Mouse (Mus musculus) liver, embryonic 12.5 days (tissue): ENCODE measurements around the gene Fam155a. TPM values are rescaled to one million over a fixed set of nuclear protein-coding genes. Genes with fewer than 3 reads are reported as not detected.

Source experiments
- ATAC-seq: fragments of 200-750 bp; cut with Nextera tagmentation; 2 replicates; pipeline ENCODE4 v1.8.0; 2017; ENCODE audit warnings: moderate number of reproducible peaks, mild to moderate bottlenecking, moderate library complexity
- H3K27ac ChIP-seq: fragments of 300-500 bp; sonication (generic); 2 replicates; pipeline ENCODE4 v1.5.1; 2016; ENCODE audit warnings: mild to moderate bottlenecking
- H3K27me3 ChIP-seq: fragments of 300-500 bp; sonication (generic); replicated peaks from 2 replicates; pipeline ENCODE4 v1.6.1; 2016; ENCODE audit warnings: mild to moderate bottlenecking, moderate library complexity
- H3K36me3 ChIP-seq: fragments of 300-500 bp; sonication (generic); 2 replicates; pipeline ENCODE4 v1.6.1; 2016; ENCODE audit warnings: mild to moderate bottlenecking, moderate library complexity
- H3K4me1 ChIP-seq: fragments of 300-500 bp; sonication (generic); 2 replicates; pipeline ENCODE4 v1.6.1; 2016
- H3K4me2 ChIP-seq: fragments of 300-500 bp; sonication (generic); 2 replicates; pipeline ENCODE4 v1.6.1; 2016; ENCODE audit warnings: mild to moderate bottlenecking, moderate library complexity
- H3K4me3 ChIP-seq: fragments of 300-500 bp; sonication (generic); 2 replicates; pipeline ENCODE4 v1.5.1; 2016; ENCODE audit warnings: mild to moderate bottlenecking, moderate library complexity
- H3K9ac ChIP-seq: fragments of 300-500 bp; sonication (generic); 2 replicates; pipeline ENCODE4 v1.6.1; 2016; ENCODE audit warnings: mild to moderate bottlenecking, moderate library complexity
- H3K9me3 ChIP-seq: fragments of 300-500 bp; sonication (generic); replicated peaks from 2 replicates; pipeline ENCODE4 v1.6.1; 2016; ENCODE audit warnings: mild to moderate bottlenecking, moderate library complexity
- WGBS: fragments of 180-500 bp; shearing (Covaris S2); methylation state at CpG from one replicate; pipeline ENCODE4 v1.1.7; 2016; ENCODE audit not compliant: insufficient replicate concordance; 5-methylcytosine and 5-hydroxymethylcytosine counted together
- polyA plus RNA-seq: library from polyadenylated mRNA; unstranded; fragments of >200 nt; fragmentation: Nextera tagmentation; extraction: Ambion mirVana; gene quantifications from 2 replicates; pipeline ENCODE4 v1.2.1, GENCODE M21; 2016

Fam155a gene
- polyA plus RNA-seq, 1 experiment from 2014 or later = 0.12 TPM

DNA sequence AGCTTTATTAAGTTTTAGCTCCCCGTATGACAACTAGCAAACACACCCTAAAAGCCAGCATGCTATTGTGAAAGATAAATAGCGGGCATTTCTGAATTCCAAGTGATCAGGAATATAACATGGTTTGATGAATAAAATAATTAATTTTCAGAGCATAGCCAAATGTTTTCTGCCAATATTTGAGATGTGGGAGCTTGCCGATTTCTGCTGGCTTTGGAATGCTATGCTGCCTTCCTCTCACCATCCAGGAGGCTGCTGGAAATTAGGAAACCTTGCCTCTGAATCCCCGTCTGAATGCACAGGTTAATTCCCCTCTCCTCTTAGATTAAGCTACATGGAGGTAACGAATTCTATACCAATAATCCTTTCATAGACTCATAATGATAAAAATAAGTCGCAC, 116.1 kb downstream of the Fam155a start:
- ATAC-seq = no peak
- 66% methylated on average over 6 of the region's 6 CpGs for WGBS

DNA sequence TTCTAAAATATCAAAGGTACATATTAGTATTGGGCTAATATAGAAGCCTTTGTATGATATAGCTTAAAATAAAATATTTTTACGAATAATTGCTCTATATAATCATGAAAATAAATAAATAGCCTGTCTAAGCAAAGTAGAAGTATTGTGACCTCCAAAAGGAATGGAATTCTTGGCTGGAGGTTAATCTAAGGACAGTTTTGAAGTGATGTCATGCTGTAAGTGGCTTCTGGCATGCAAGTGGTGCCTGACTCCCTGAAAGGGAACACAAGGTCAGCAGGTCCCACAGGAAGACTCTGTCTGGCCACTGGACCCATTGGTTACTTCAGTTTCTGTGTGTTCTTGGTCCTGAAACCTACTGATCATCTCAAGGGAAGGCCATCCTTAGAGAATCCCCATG, 117.3 kb downstream of the Fam155a start:
- no peak for ATAC-seq
- no peaks in the 10 kb centered on the region for H3K9me3 ChIP-seq
- no peak overlapping the region for H3K4me2 ChIP-seq
- H3K9ac ChIP-seq = no peak overlapping the region
- no peaks in the 10 kb centered on the region for H3K36me3 ChIP-seq
- WGBS = 18% methylated on average over 1 of the region's 1 CpGs
- H3K27me3 ChIP-seq = no peaks in the 10 kb centered on the region
- no peak overlapping the region for H3K4me3 ChIP-seq
- no peak overlapping the region for H3K27ac ChIP-seq
- H3K4me1 ChIP-seq = no peaks in the 10 kb centered on the region

More for the DNA sequence above, 116.1 kb downstream of the Fam155a start:
- Histone ChIP-seq H3K9me3 (no peaks in the 10 kb centered on the region), H3K9ac (no peak overlapping the region), H3K27ac (no peak overlapping the region), H3K4me1 (no peaks in the 10 kb centered on the region), H3K27me3 (no peaks in the 10 kb centered on the region), H3K4me3 (no peak overlapping the region), H3K4me2 (no peak overlapping the region), H3K36me3 (no peaks in the 10 kb centered on the region)

GRCm38 (mm10) chr8:9638162-9638561, 132.8 kb downstream of the Fam155a start:
- Histone ChIP-seq H3K27me3 (no peaks in the 10 kb centered on the region), H3K36me3 (no peaks in the 10 kb centered on the region), H3K4me1 (no peaks in the 10 kb centered on the region), H3K27ac (no peak overlapping the region), H3K4me3 (no peak overlapping the region), H3K9ac (no peak overlapping the region), H3K4me2 (no peak overlapping the region), H3K9me3 (no peaks in the 10 kb centered on the region)
- ATAC-seq = no peak
- WGBS = 49% methylated on average over 2 of the region's 2 CpGs

GRCm38 (mm10) chr8:9635240-9635639, 135.7 kb downstream of the Fam155a start:
- Histone ChIP-seq H3K4me3 (no peak overlapping the region), H3K9me3 (no peaks in the 10 kb centered on the region), H3K4me2 (no peak overlapping the region), H3K9ac (no peak overlapping the region), H3K27ac (no peak overlapping the region), H3K27me3 (no peaks in the 10 kb centered on the region), H3K36me3 (no peaks in the 10 kb centered on the region), H3K4me1 (no peaks in the 10 kb centered on the region)
- no peak for ATAC-seq
- WGBS = 50% methylated on average over 5 of the region's 5 CpGs

DNA sequence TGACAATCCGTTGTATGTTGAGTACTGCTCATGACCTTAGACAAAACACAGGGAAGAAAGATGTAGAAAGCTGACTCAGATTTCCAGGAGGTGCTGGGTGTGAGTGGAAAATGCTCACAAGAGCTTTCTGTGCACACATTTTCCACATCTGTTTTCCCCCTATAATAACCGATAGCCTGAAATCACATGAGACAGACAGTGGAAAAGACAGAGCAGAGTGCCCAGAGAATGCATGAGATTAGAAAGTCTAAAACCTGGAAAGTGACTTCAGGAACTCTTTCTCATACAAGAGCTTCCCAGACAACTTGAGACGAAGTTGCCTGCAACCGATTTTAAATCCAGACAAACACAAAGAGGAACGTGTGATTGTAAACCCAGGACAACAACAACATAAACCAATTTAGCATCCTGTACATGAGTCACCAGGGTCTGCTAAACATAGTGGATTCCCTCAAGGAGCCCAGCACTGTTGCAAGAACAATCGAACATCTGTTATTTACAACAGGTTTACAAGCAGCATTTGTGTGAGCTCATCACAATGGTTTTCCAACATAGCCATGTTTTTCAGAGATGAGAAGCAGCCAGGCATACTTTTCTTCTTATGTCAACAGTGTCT, 163.8 kb downstream of the Fam155a start:
- Histone ChIP-seq H3K4me3 (no peak overlapping the region), H3K9me3 (no peaks in the 10 kb centered on the region), H3K9ac (no peak overlapping the region), H3K36me3 (no peaks in the 10 kb centered on the region), H3K27me3 (no peaks in the 10 kb centered on the region), H3K4me2 (no peak overlapping the region), H3K4me1 (no peaks in the 10 kb centered on the region), H3K27ac (no peak overlapping the region)
- WGBS = 63% methylated on average over 6 of the region's 6 CpGs
- ATAC-seq = no peak

DNA sequence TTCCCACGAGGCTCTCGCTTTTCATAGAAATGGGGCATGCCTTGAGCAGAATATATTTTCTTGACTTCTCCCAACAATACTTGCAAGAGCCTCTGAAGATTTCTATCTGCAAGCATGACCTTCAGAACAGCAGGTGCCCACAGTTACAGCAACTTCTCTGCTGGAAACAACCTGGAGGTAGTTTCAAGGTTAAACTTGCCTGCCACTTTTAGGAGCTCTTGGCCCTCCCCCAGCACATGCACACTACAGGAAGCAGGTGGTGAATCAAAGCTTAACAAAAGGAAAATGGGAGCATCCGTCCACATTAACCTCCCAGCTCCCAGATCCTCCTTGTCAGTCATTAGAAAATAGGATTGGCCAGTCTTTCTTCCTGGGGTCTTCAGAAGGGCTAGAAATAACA, 175.0 kb downstream of the Fam155a start:
- Histone ChIP-seq H3K27ac (no peak overlapping the region), H3K36me3 (no peaks in the 10 kb centered on the region)

DNA sequence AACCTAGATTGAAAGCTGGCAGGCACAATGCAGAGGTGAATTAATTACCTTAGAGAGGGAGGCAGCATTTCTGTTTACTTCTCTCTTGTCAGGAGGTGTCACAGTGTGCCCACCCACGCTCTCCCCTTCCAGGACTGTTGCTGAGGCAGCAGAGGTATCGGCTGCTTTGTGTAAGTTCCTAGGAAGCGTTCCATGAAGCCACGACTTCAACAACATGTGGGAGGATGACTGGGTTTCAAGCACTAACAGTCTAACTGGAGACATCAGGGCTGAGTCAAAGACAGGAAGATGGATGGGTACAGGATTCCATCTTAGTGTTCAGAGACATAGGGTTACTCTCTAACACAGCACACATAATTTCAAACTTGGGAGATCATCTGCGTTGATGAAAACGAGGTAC, 189.1 kb downstream of the Fam155a start:
- H3K9ac ChIP-seq = no peak overlapping the region
- H3K4me2 ChIP-seq = no peak overlapping the region
- no peak overlapping the region for H3K27ac ChIP-seq
- no peaks in the 10 kb centered on the region for H3K36me3 ChIP-seq
- H3K27me3 ChIP-seq = no peaks in the 10 kb centered on the region
- no peaks in the 10 kb centered on the region for H3K9me3 ChIP-seq
- no peak for ATAC-seq
- 49% methylated on average over 6 of the region's 6 CpGs for WGBS
- H3K4me1 ChIP-seq = no peaks in the 10 kb centered on the region
- no peak overlapping the region for H3K4me3 ChIP-seq

More for the DNA sequence above, 175.0 kb downstream of the Fam155a start:
- Histone ChIP-seq H3K9ac (no peak overlapping the region), H3K4me2 (no peak overlapping the region), H3K27me3 (no peaks in the 10 kb centered on the region), H3K9me3 (no peaks in the 10 kb centered on the region), H3K4me1 (no peaks in the 10 kb centered on the region), H3K4me3 (no peak overlapping the region)
- whole genome bisulfite sequencing = 41% methylated on average over 3 of the region's 3 CpGs
- ATAC-seq = no peak

DNA sequence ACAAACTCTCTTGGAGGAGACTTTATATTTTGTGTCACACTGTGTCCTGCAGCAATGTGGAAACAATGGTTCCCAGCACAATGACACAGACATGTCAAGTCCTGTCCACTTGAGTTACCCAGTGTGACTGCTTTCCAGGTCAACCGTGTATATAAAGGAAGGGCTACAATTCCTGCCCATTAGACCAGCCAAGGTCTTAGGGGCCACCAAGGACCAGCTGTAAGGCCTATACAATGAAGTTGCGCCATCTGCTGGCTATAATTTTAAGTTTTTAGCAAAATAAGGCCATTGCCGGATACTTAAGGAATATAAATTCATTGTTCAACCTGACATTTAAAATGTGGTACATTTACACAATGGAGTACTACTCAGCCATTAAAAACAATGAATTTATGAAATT, 190.8 kb downstream of the Fam155a start:
- no peaks in the 10 kb centered on the region for H3K9me3 ChIP-seq
- no peak overlapping the region for H3K4me2 ChIP-seq
- no peaks in the 10 kb centered on the region for H3K36me3 ChIP-seq
- WGBS = 28% methylated on average over 3 of the region's 3 CpGs
- no peaks in the 10 kb centered on the region for H3K4me1 ChIP-seq
- H3K4me3 ChIP-seq = no peak overlapping the region
- H3K27me3 ChIP-seq = no peaks in the 10 kb centered on the region
- no peak overlapping the region for H3K9ac ChIP-seq
- H3K27ac ChIP-seq = no peak overlapping the region
- ATAC-seq = no peak

- Histone ChIP-seq H3K4me3 (no peak overlapping the region), H3K27ac (no peak overlapping the region), H3K36me3 (no peaks in the 10 kb centered on the region), H3K27me3 (no peaks in the 10 kb centered on the region), H3K9me3 (no peaks in the 10 kb centered on the region), H3K4me1 (no peaks in the 10 kb centered on the region), H3K4me2 (no peak overlapping the region), H3K9ac (no peak overlapping the region)
- ATAC-seq = no peak
- WGBS = 47% methylated on average over 2 of the region's 2 CpGs
These were observed 199.0 kb downstream of the Fam155a start for GRCm38 (mm10) chr8:9571977-9572376.

GRCm38 (mm10) chr8:9569516-9570170, 201.3 kb downstream of the Fam155a start:
- Histone ChIP-seq H3K4me3 (no peak overlapping the region), H3K4me2 (no peak overlapping the region), H3K9ac (no peak overlapping the region), H3K27ac (no peak overlapping the region), H3K9me3 (no peaks in the 10 kb centered on the region), H3K27me3 (no peaks in the 10 kb centered on the region), H3K36me3 (no peaks in the 10 kb centered on the region), H3K4me1 (no peaks in the 10 kb centered on the region)
- ATAC-seq = no peak
- WGBS = 54% methylated on average over 4 of the region's 4 CpGs

- H3K4me1 ChIP-seq = no peaks in the 10 kb centered on the region
- no peaks in the 10 kb centered on the region for H3K27me3 ChIP-seq
- H3K9me3 ChIP-seq = no peaks in the 10 kb centered on the region
- H3K36me3 ChIP-seq = no peaks in the 10 kb centered on the region
- no peak overlapping the region for H3K27ac ChIP-seq
- 77% methylated on average over 3 of the region's 3 CpGs for whole genome bisulfite sequencing
- no peak overlapping the region for H3K4me2 ChIP-seq
- no peak overlapping the region for H3K4me3 ChIP-seq
- ATAC-seq = no peak
- H3K9ac ChIP-seq = no peak overlapping the region
These were observed 221.8 kb downstream of the Fam155a start for GRCm38 (mm10) chr8:9549199-9549598.

GRCm38 (mm10) chr8:9547558-9547954, 223.4 kb downstream of the Fam155a start:
- no peak overlapping the region for H3K9ac ChIP-seq
- no peaks in the 10 kb centered on the region for H3K27me3 ChIP-seq
- no peak overlapping the region for H3K4me3 ChIP-seq
- H3K36me3 ChIP-seq = no peaks in the 10 kb centered on the region
- no peak for ATAC-seq
- H3K4me2 ChIP-seq = no peak overlapping the region
- no peaks in the 10 kb centered on the region for H3K4me1 ChIP-seq
- WGBS = 41% methylated on average over 2 of the region's 2 CpGs
- H3K9me3 ChIP-seq = no peaks in the 10 kb centered on the region
- H3K27ac ChIP-seq = no peak overlapping the region
